In genomic region chr14:24212861-24213260, GRCm38 (mm10) we compare ENCODE assay signal across 13 mouse cellular contexts. TPM values are rescaled to one million over a fixed set of nuclear protein-coding genes. Genes with fewer than 3 reads are reported as not detected.
DNase-seq lines count a peak whose midpoint lies in the region; ATAC-seq lines count a peak whose summit lies in the region.
"Had no signal": no experiment of that assay in that cellular context is flagged by ENCODE, and none has a peak within 500 bp of the region (broad histone marks: within the 10 kb centered on the region; RNA-seq: fewer than 3 reads in every experiment).

No protein-coding gene starts in this region.

- H3K36me3 ChIP-seq in heart, embryonic 16.5 days (ENCODE audit: control insufficient read depth, insufficient read depth): no peaks in the 10 kb centered on the region
- no peaks in the 10 kb centered on the region for H3K36me3 ChIP-seq in midbrain, embryonic 16.5 days (ENCODE audit: control insufficient read depth, insufficient read depth, low read length)
- no peaks in the 10 kb centered on the region for H3K36me3 ChIP-seq in midbrain, embryonic 15.5 days (replicated peaks)
- H3K36me3 ChIP-seq in embryonic facial prominence, embryonic 13.5 days: no peaks in the 10 kb centered on the region
- no peaks in the 10 kb centered on the region for H3K36me3 ChIP-seq in limb, embryonic 15.5 days
- H3K36me3 ChIP-seq: hindbrain, embryonic 15.5 days; kidney, embryonic 15.5 days; liver, embryonic 12.5 days had no signal

- ATAC-seq in heart, embryonic 16.5 days (replicated peaks; ENCODE audit: extremely low read depth, insufficient read depth, low FRiP score): 0 out of 2 replicates have a peak, but pooled peaks have one; percentile 10
- ATAC-seq in midbrain, embryonic 16.5 days: no peak
- ATAC-seq in midbrain, embryonic 15.5 days (replicated peaks): no peak
- no peak for ATAC-seq in embryonic facial prominence, embryonic 13.5 days (ENCODE audit: insufficient number of reproducible peaks, insufficient read depth, low FRiP score, low TSS enrichment, low read depth)
- ATAC-seq in limb, embryonic 15.5 days (ENCODE audit: insufficient number of reproducible peaks, low FRiP score, low TSS enrichment, low read depth): no peak
- ATAC-seq: liver, embryonic 12.5 days had no signal

- peaks cover 49% of the 10 kb centered on the region for H3K4me1 ChIP-seq in heart, embryonic 16.5 days (ENCODE audit: control insufficient read depth, insufficient read depth, low read length)
- H3K4me1 ChIP-seq in midbrain, embryonic 16.5 days (ENCODE audit: control insufficient read depth, insufficient read depth, low read length): peaks cover 56% of the 10 kb centered on the region
- H3K4me1 ChIP-seq in midbrain, embryonic 15.5 days: peaks cover 58% of the 10 kb centered on the region
- H3K4me1 ChIP-seq in embryonic facial prominence, embryonic 13.5 days: peaks cover 84% of the 10 kb centered on the region
- H3K4me1 ChIP-seq in limb, embryonic 15.5 days: peaks cover 71% of the 10 kb centered on the region

- no peak overlapping the region for H3K9ac ChIP-seq in heart, embryonic 16.5 days (ENCODE audit: low read length)
- no peak overlapping the region for H3K9ac ChIP-seq in midbrain, embryonic 16.5 days (ENCODE audit: low read depth, low read length)
- no peak overlapping the region for H3K9ac ChIP-seq in midbrain, embryonic 15.5 days
- H3K9ac ChIP-seq in embryonic facial prominence, embryonic 13.5 days: no peak overlapping the region
- no peak overlapping the region for H3K9ac ChIP-seq in limb, embryonic 15.5 days
- H3K9ac ChIP-seq: hindbrain, embryonic 15.5 days; kidney, embryonic 15.5 days; liver, embryonic 12.5 days had no signal

- no peaks in the 10 kb centered on the region for H3K27me3 ChIP-seq in heart, embryonic 16.5 days (ENCODE audit: control insufficient read depth, insufficient read depth, low read length)
- H3K27me3 ChIP-seq in midbrain, embryonic 16.5 days (ENCODE audit: control insufficient read depth, insufficient read depth, low read depth, low read length): no peaks in the 10 kb centered on the region
- H3K27me3 ChIP-seq in midbrain, embryonic 15.5 days (replicated peaks): no peaks in the 10 kb centered on the region
- H3K27me3 ChIP-seq in embryonic facial prominence, embryonic 13.5 days: no peaks in the 10 kb centered on the region
- H3K27me3 ChIP-seq in limb, embryonic 15.5 days: no peaks in the 10 kb centered on the region
- H3K27me3 ChIP-seq: hindbrain, embryonic 15.5 days; kidney, embryonic 15.5 days had no signal

- H3K27ac ChIP-seq in heart, embryonic 16.5 days (ENCODE audit: low read length): no peak overlapping the region
- peak overlapping the region; percentile 74 for H3K27ac ChIP-seq in midbrain, embryonic 16.5 days (ENCODE audit: low read length)
- no peak overlapping the region for H3K27ac ChIP-seq in midbrain, embryonic 15.5 days
- peak overlapping the region; percentile 63 for H3K27ac ChIP-seq in embryonic facial prominence, embryonic 13.5 days
- H3K27ac ChIP-seq in limb, embryonic 15.5 days: peak overlapping the region; percentile 23; the same call in 1 of the 2 replicates
- H3K27ac ChIP-seq: liver, embryonic 12.5 days had no signal

- DNase-seq in heart, postnatal 36 days: no peak
- no peak for DNase-seq in cerebellum, postnatal 25 days
- DNase-seq: cerebellum, adult 8-10 months; lung, postnatal 14 days; thymus, postnatal 14 days had no signal

- WGBS in heart, embryonic 16.5 days: 32% methylated on average over 5 of the region's 5 CpGs
- 51% methylated on average over 5 of the region's 5 CpGs for WGBS in midbrain, embryonic 16.5 days
- WGBS in midbrain, embryonic 15.5 days: 42% methylated on average over 5 of the region's 5 CpGs
- WGBS in embryonic facial prominence, embryonic 13.5 days: 44% methylated on average over 5 of the region's 5 CpGs
- WGBS in limb, embryonic 15.5 days: 50% methylated on average over 5 of the region's 5 CpGs

- intact Hi-C loops in heart, postnatal 36 days (cut with DNase I): no loop called here

- no peak overlapping the region for H3K4me2 ChIP-seq in heart, embryonic 16.5 days (ENCODE audit: low read depth, low read length)
- H3K4me2 ChIP-seq in midbrain, embryonic 16.5 days (ENCODE audit: low read length): no peak overlapping the region
- H3K4me2 ChIP-seq in midbrain, embryonic 15.5 days: no peak overlapping the region
- H3K4me2 ChIP-seq in embryonic facial prominence, embryonic 13.5 days: no peak overlapping the region
- H3K4me2 ChIP-seq in limb, embryonic 15.5 days: no peak overlapping the region
- H3K4me2 ChIP-seq: hindbrain, embryonic 15.5 days; kidney, embryonic 15.5 days; liver, embryonic 12.5 days had no signal

- H3K9me3 ChIP-seq in heart, embryonic 16.5 days (replicated peaks; ENCODE audit: control insufficient read depth, low read length): no peaks in the 10 kb centered on the region
- no peaks in the 10 kb centered on the region for H3K9me3 ChIP-seq in midbrain, embryonic 16.5 days (replicated peaks; ENCODE audit: control insufficient read depth, low read length, poor library complexity, severe bottlenecking)
- no peaks in the 10 kb centered on the region for H3K9me3 ChIP-seq in midbrain, embryonic 15.5 days
- no peaks in the 10 kb centered on the region for H3K9me3 ChIP-seq in embryonic facial prominence, embryonic 13.5 days
- H3K9me3 ChIP-seq in limb, embryonic 15.5 days: no peaks in the 10 kb centered on the region
- H3K9me3 ChIP-seq: hindbrain, embryonic 15.5 days; kidney, embryonic 15.5 days; liver, embryonic 12.5 days had no signal

- no peak overlapping the region for H3K4me3 ChIP-seq in heart, embryonic 16.5 days (ENCODE audit: low read length)
- no peak overlapping the region for H3K4me3 ChIP-seq in midbrain, embryonic 16.5 days (ENCODE audit: low read depth, low read length)
- H3K4me3 ChIP-seq in midbrain, embryonic 15.5 days: no peak overlapping the region
- H3K4me3 ChIP-seq in embryonic facial prominence, embryonic 13.5 days: no peak overlapping the region
- no peak overlapping the region for H3K4me3 ChIP-seq in limb, embryonic 15.5 days
- H3K4me3 ChIP-seq: hindbrain, embryonic 15.5 days; kidney, embryonic 15.5 days; liver, embryonic 12.5 days had no signal

RNA-seq across cellular contexts. Expression of gene Dlg5, which starts 32.9 kb away (rescaled TPM):
- 5.2 and 6.8 TPM in 2 replicates for polyA plus RNA-seq in heart, embryonic 16.5 days (2015; fragmentation: Nextera tagmentation; extraction: Ambion mirVana)
- total RNA-seq in heart, postnatal 36 days (2021): 1 to 10 TPM; 7.9 to 9.2 TPM
- polyA plus RNA-seq in midbrain, embryonic 16.5 days (2015; fragmentation: Nextera tagmentation; extraction: Ambion mirVana): 21.4 and 23.5 TPM in 2 replicates
- 21.9 and 22.9 TPM in 2 replicates for polyA plus RNA-seq in midbrain, embryonic 15.5 days (2015; fragmentation: Nextera tagmentation; extraction: Ambion mirVana)
- polyA plus RNA-seq in embryonic facial prominence, embryonic 13.5 days (2015; fragmentation: Nextera tagmentation; extraction: Ambion mirVana): 27.3 and 34.2 TPM in 2 replicates
- polyA plus RNA-seq in limb, embryonic 15.5 days (2015; fragmentation: Nextera tagmentation; extraction: Ambion mirVana): 15.1 and 19.1 TPM in 2 replicates

Comparison
In these comparisons a context has a peak if more than half of its experiments do, and no peak if none do; other contexts are left out.
1. H3K27ac ChIP-seq: peak in midbrain, embryonic 16.5 days (single experiment), embryonic facial prominence, embryonic 13.5 days (single experiment) and limb, embryonic 15.5 days (single experiment); none in heart, embryonic 16.5 days (single experiment) and midbrain, embryonic 15.5 days (single experiment).